Mouse (Mus musculus): ENCODE measurements around the gene Eef2.
"Not testable (repeated sequence)": the region's sequence is repeated elsewhere in the genome, so short reads cannot be mapped to it uniquely, and the experiment has no call there.

The Eef2 gene

DNA sequence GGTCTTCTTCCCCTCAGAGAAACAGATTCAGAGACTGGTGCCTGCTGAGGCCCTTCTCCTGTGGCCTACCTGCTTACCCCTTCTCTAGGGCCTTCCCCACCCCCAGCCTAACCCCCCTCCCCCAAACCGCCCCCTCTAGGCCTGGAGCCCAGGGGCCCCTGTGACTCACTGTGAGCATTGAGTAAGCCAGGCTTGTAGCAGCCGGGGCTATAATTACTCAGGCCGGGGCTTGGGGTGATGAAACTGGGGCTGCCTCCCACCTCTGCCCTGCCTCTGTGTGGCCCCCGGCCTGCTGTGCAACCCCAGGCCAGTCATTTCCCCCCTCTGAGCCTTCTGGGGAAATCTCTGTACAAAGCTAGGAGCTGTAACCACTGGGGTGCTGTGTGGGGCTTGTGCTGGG is 30.1 kb upstream of the Eef2 start:
- DNase-seq (ENCODE audit: low read depth, low spot score), result no peak

- no peak for DNase-seq (ENCODE audit: low read depth, low spot score)
Observed at GRCm38 (mm10) chr10:81151261-81151660, 25.2 kb upstream of the Eef2 start.

- DNase-seq (ENCODE audit: low read depth, low spot score), result no peak
Observed at GRCm38 (mm10) chr10:81152609-81153008, 23.8 kb upstream of the Eef2 start.

GRCm38 (mm10) chr10:81154313-81154712 is 22.1 kb upstream of the Eef2 start:
- DNase-seq (ENCODE audit: low read depth, low spot score), result no peak

- no peak for DNase-seq (ENCODE audit: low read depth, low spot score)
Observed at GRCm38 (mm10) chr10:81154736-81155135, 21.7 kb upstream of the Eef2 start.

- no peak for DNase-seq (ENCODE audit: low read depth, low spot score)
Observed at GRCm38 (mm10) chr10:81161602-81162317, 14.7 kb upstream of the Eef2 start.

- DNase-seq (ENCODE audit: low read depth, low spot score), result no peak
Observed at GRCm38 (mm10) chr10:81162318-81162652, 14.1 kb upstream of the Eef2 start.

DNA sequence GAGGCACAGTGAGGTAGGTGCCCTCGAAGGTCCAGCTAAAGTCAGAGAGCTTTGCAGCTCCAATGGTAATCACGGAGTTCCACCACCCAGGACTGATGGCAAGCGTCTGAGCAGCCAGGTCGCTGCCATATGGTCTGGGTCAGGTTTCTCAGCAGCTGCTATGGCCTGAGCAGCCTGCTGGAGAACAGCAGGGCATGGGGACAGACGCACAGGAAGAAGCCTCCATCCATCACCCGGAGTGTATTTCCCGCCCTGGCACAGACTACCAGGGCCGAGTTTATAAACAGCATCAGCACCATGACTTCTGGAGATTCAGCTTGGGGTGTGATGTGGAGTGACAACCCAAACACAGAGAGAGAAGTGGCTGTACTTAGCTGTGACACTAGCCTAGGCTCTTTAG is 11.3 kb upstream of the Eef2 start:
- no peak for DNase-seq (ENCODE audit: low read depth, low spot score)

DNA sequence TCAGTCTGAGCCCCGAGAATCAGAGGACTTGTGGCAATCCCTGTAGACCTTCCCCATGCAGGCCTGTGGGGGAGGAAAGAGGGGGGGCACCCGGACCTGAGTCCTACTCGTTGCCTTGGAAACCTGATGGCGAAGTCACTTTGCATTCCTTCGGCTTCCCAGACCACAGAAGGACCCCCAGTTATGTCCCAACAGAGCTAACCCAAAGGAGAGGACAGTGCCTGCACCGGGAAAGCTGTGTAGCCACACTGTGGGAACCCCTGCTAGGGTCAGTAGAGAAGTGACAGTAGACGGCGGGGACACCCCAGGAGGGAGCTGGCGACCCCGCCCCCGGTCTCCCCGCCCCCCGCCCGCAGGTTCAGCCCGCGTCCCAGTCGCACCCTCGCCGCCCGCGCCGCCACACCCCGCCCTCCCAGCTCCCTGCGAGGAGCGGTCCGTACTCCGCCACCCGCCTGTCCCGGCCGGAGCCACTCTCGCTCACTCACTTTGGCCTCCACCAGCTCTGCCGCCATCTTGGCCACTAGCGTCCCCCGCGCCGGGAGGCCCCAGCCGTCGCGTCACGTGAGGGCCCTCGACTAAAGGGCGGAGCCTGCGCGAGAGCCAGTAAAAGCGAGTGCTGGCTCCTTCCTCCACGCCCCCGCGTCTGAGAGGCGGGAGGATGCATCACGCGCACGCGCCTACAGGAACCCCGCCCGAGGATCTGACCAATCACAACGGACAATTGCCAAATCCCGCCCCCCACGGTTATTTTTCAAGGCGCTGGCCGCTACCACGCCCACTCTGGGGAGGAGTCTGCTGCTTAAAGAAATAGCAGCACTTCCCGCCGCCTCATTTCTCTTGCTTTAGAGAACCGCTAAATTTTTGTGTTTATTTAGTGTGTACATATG is 9.0 kb upstream of the Eef2 start, which contains the start of gene Pias4:
Pias4 (minus strand) TSS at position 724 of the 887 bp plus-strand sequence.
- peak; percentile 99 for DNase-seq (ENCODE audit: low read depth, low spot score)

DNA sequence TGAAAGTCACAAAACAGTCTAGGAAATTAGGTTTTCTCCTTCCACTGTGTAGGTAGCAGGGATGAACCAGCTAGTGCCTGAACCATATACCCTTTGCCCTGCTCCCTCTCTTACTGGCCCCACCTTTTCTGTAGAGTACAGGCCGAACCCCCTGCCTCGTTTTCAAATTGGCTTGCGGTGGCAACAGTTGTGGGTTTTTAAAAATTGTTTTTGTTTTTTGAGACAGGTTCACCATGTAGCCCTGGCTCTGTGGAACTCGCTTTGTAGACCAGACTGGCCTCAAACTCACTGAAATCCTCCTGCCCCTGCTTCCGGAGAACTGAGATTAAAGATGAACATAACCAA is 8.4 kb upstream of the Eef2 start:
- DNase-seq (ENCODE audit: low read depth, low spot score), result no peak

DNA sequence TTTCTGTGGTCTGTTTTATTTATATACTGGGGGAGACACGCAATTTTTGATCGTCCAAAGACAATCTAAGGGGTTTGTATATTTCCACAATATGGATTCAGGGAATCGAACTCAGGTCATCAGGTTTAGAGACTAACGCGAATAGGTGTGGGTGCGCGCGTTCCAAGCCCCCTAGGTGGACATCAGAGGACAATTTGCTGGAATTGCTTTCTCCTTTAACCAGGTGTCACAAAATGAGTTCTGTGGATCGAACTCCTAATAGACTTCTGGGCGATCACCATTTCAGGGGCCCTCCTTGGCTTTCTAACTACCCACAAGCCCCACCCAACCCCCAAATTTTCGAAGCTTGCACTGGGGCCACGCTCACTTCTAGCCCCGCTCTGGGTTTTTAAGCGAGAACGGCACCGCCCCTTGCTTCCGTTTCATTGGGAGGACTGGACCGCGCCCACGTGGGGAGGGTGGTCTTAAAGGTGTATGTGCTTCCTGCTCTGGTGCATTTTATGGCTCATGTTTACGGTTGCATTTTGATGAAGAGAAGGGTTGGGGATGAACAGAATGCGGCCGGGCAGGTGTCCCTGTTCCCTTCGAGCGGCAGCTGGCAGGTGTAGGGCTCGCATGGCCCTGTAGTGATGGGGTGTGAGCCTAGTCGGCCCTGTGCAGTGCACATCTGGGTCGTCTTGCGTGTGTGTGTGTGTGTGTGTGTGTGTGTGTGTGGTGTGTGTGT is 7.7 kb upstream of the Eef2 start:
- DNase-seq (ENCODE audit: low read depth, low spot score), result no peak

DNA sequence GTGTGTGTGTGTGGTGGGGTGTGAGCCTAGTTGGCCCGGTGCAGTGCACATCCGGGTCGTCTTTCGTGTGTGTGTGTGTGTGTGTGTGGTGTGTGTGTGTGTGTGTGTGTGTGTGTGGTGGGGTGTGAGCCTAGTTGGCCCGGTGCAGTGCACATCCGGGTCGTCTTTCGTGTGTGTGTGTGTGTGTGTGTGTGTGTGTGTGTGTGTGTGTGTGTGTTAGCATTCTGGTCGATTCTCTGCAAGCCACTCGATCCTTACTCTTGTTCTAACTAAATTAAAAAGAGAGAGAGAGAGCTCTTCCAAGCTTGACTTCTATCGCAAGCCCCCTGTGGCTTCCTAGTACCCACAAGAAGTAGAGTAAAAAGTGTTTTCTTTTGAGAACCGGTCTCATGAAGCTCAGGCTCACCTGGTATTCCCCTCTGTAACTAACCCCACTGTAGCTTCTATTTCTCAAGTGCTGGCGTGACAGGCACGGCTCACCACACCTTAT is 7.0 kb upstream of the Eef2 start:
- not testable (repeated sequence) for DNase-seq (ENCODE audit: low read depth, low spot score)

DNA sequence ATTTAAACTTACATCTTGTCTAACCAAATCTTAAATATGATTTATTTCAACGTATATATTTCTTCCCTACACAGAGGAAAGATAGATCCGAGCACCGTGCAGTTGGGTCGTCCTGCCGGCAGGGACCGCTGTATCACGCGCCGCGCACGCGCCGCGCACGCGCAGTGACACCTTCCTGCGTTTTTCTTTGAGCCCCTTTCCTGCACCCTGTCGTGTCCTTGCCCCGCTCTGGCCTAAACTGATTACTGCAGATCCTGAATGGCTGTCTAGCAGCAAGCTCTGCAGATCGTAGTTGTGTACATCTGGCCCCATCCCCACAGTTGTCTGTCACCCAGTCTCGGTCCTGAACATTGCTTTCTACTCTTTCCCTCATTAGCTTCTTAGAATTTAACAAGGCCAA is 3.3 kb upstream of the Eef2 start:
- DNase-seq (ENCODE audit: low read depth, low spot score), result peak; percentile 75

- no peak for DNase-seq (ENCODE audit: low read depth, low spot score)
Observed at GRCm38 (mm10) chr10:81174617-81175344, 1.6 kb upstream of the Eef2 start.

GRCm38 (mm10) chr10:81175345-81175701 is 1.1 kb upstream of the Eef2 start:
- not testable (repeated sequence) for DNase-seq (ENCODE audit: low read depth, low spot score)

GRCm38 (mm10) chr10:81175936-81176465 is 430 bp upstream of the Eef2 start:
- DNase-seq (ENCODE audit: low read depth, low spot score), result no peak

- DNase-seq (ENCODE audit: low read depth, low spot score), result no peak
Observed at GRCm38 (mm10) chr10:81177491-81177925, 1.1 kb downstream of the Eef2 start.

DNA sequence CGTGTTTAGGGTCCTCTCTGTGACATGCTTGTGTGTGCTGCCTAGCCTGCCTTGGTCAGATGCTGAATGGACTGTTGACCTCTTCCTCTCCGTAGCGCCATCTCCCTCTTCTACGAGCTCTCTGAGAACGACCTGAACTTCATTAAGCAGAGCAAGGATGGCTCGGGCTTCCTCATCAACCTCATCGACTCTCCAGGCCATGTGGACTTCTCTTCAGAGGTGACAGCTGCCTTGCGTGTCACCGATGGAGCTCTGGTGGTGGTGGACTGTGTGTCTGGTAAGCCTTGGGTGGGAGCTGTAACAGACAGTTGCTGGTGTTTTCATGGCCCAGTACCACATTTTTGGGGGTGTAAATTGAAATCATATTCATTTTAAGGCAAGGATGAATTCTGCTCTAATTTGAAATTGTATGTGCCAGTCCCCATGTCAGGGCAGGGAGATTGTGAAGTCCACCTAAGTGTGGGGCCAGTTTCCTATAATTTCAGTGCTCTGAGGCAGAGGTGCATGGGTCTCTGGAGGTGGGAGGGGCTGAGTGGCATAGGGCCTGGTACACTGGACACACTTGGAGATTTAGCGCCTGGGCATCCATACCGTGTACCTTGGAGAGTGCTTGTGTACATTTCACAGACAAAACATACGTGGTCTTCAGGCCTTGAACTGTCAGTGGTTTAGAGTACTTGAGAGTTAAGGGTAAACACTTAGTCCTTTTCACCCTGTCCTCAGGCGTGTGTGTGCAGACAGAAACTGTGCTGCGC is 1.7 kb downstream of the Eef2 start:
- DNase-seq (ENCODE audit: low read depth, low spot score), result no peak

GRCm38 (mm10) chr10:81178927-81179326 is 2.5 kb downstream of the Eef2 start:
- no peak for DNase-seq (ENCODE audit: low read depth, low spot score)

All from retina, adult 2 months (tissue).